Mouse (Mus musculus) intestine, embryonic 14.5 days (tissue): Measurements from ENCODE around the gene Slc5a5. TPM values are rescaled to one million over a fixed set of nuclear protein-coding genes. Genes with fewer than 3 reads are reported as not detected.

ENCODE experiments used
- ATAC-seq: fragments of 200-750 bp; cut with Nextera tagmentation; replicated peaks from 2 replicates; pipeline ENCODE4 v1.8.0; 2017; ENCODE audit warnings: low read depth, moderate number of reproducible peaks, moderate TSS enrichment, moderate library complexity; ENCODE audit not compliant: low FRiP score, low TSS enrichment
- DNase-seq: peaks from one replicate; pipeline ENCODE4 v3.0.0-alpha.2; 2018; ENCODE audit warnings: low spot score
- H3K27ac ChIP-seq: fragments of 300-500 bp; sonication (generic); 2 replicates; pipeline ENCODE4 v1.5.1; 2014; ENCODE audit warnings: low read depth, mild to moderate bottlenecking, control low read depth
- H3K27me3 ChIP-seq: fragments of 300-500 bp; sonication (generic); replicated peaks from 2 replicates; pipeline ENCODE4 v1.6.1; 2014; ENCODE audit warnings: low read length, control low read depth; ENCODE audit not compliant: control insufficient read depth, insufficient read depth
- H3K36me3 ChIP-seq: fragments of 300-500 bp; sonication (generic); 2 replicates; pipeline ENCODE4 v1.6.1; 2014; ENCODE audit warnings: low read length, control low read depth; ENCODE audit not compliant: control insufficient read depth, insufficient read depth
- H3K4me1 ChIP-seq: fragments of 300-500 bp; sonication (generic); replicated peaks from 2 replicates; pipeline ENCODE4 v1.6.1; 2014; ENCODE audit warnings: low read length, control low read depth, mixed read lengths; ENCODE audit not compliant: control insufficient read depth, insufficient read depth
- H3K4me2 ChIP-seq: fragments of 300-500 bp; sonication (generic); 2 replicates; pipeline ENCODE4 v1.6.1; 2014; ENCODE audit warnings: low read length
- H3K4me3 ChIP-seq: fragments of 300-500 bp; sonication (generic); 2 replicates; pipeline ENCODE4 v1.5.1; 2014; ENCODE audit warnings: low read depth, low read length, control low read depth, mixed read lengths
- H3K9ac ChIP-seq: fragments of 300-500 bp; sonication (generic); 2 replicates; pipeline ENCODE4 v1.6.1; 2014; ENCODE audit warnings: mild to moderate bottlenecking, low read length
- H3K9me3 ChIP-seq: fragments of 300-500 bp; sonication (generic); 2 replicates; pipeline ENCODE4 v1.6.1; 2016; ENCODE audit warnings: low read length, control low read depth; ENCODE audit not compliant: control insufficient read depth
- WGBS: fragments of 180-500 bp; shearing (Covaris S2); extraction: QIAGEN DNeasy Blood & Tissue Kit; methylation state at CpG from one replicate; pipeline ENCODE4 v1.1.7; 2014; 5-methylcytosine and 5-hydroxymethylcytosine counted together
- polyA plus RNA-seq: library from polyadenylated mRNA; unstranded; fragments of >200 nt; fragmentation: Nextera tagmentation; extraction: Ambion mirVana; gene quantifications from 2 replicates; pipeline ENCODE4 v1.2.1, GENCODE M21; 2014

Gene Slc5a5
- 0.32 and 0.45 TPM in 2 replicates for polyA plus RNA-seq

GRCm38 (mm10) chr8:70892022-70892895 is at the start of gene Slc5a5:
TSS of gene Slc5a5 (minus strand) at chr8:70892757.
- Histone ChIP-seq H3K9ac (no peak within 1 kb of the TSS), H3K27me3 (peaks cover 37% of the 10 kb centered on the region), H3K9me3 (no peaks in the 10 kb centered on the region), H3K4me2 (peak within 1 kb of the TSS; percentile 40), H3K4me1 (no peaks in the 10 kb centered on the region), H3K27ac (no peak within 1 kb of the TSS), H3K4me3 (peak within 1 kb of the TSS; percentile 13), H3K36me3 (peaks cover 29% of the 10 kb centered on the region)
- ATAC-seq (no peak), DNase-seq (peak; percentile 72)
- 4% methylated on average over 80 of the region's 80 CpGs for WGBS

- 65% methylated on average over 2 of the region's 2 CpGs for WGBS
- Histone ChIP-seq H3K27ac (no peak overlapping the region), H3K36me3 (no peaks in the 10 kb centered on the region), H3K4me1 (no peaks in the 10 kb centered on the region), H3K9me3 (no peaks in the 10 kb centered on the region), H3K4me2 (no peak overlapping the region), H3K9ac (no peak overlapping the region), H3K4me3 (no peak overlapping the region), H3K27me3 (no peaks in the 10 kb centered on the region)
- ATAC-seq (no peak), DNase-seq (peak; percentile 16)
Measured at GRCm38 (mm10) chr8:70941478-70941877, 48.9 kb upstream of the Slc5a5 start.

- no peak overlapping the region for H3K9ac ChIP-seq
- no peak overlapping the region for H3K4me2 ChIP-seq
- H3K27me3 ChIP-seq, result no peaks in the 10 kb centered on the region
- 81% methylated on average over 6 of the region's 6 CpGs for WGBS
- no peaks in the 10 kb centered on the region for H3K4me1 ChIP-seq
- DNase-seq (no peak), ATAC-seq (no peak)
- H3K27ac ChIP-seq, result no peak overlapping the region
- no peaks in the 10 kb centered on the region for H3K9me3 ChIP-seq
- H3K4me3 ChIP-seq, result no peak overlapping the region
- H3K36me3 ChIP-seq, result no peaks in the 10 kb centered on the region
Measured at GRCm38 (mm10) chr8:70937200-70937599, 44.6 kb upstream of the Slc5a5 start.

GRCm38 (mm10) chr8:70934786-70935185 is 42.2 kb upstream of the Slc5a5 start:
- H3K9me3 ChIP-seq, result no peaks in the 10 kb centered on the region
- WGBS, result 57% methylated on average over 7 of the region's 7 CpGs
- no peaks in the 10 kb centered on the region for H3K36me3 ChIP-seq
- H3K4me2 ChIP-seq, result no peak overlapping the region
- H3K4me3 ChIP-seq, result no peak overlapping the region
- H3K9ac ChIP-seq, result no peak overlapping the region
- DNase-seq (no peak), ATAC-seq (no peak)
- no peak overlapping the region for H3K27ac ChIP-seq
- H3K4me1 ChIP-seq, result no peaks in the 10 kb centered on the region
- no peaks in the 10 kb centered on the region for H3K27me3 ChIP-seq

GRCm38 (mm10) chr8:70933036-70933435 is 40.5 kb upstream of the Slc5a5 start:
- H3K9ac ChIP-seq, result no peak overlapping the region
- 84% methylated on average over 4 of the region's 4 CpGs for WGBS
- H3K27ac ChIP-seq, result no peak overlapping the region
- no peaks in the 10 kb centered on the region for H3K36me3 ChIP-seq
- DNase-seq (no peak), ATAC-seq (no peak)
- no peaks in the 10 kb centered on the region for H3K4me1 ChIP-seq
- H3K27me3 ChIP-seq, result no peaks in the 10 kb centered on the region
- no peaks in the 10 kb centered on the region for H3K9me3 ChIP-seq
- H3K4me3 ChIP-seq, result no peak overlapping the region
- no peak overlapping the region for H3K4me2 ChIP-seq

- WGBS, result 93% methylated on average over 11 of the region's 11 CpGs
- H3K4me2 ChIP-seq, result no peak overlapping the region
- no peak overlapping the region for H3K27ac ChIP-seq
- DNase-seq (no peak), ATAC-seq (no peak)
- no peaks in the 10 kb centered on the region for H3K4me1 ChIP-seq
- H3K36me3 ChIP-seq, result no peaks in the 10 kb centered on the region
- H3K27me3 ChIP-seq, result no peaks in the 10 kb centered on the region
- H3K9ac ChIP-seq, result no peak overlapping the region
- no peaks in the 10 kb centered on the region for H3K9me3 ChIP-seq
- H3K4me3 ChIP-seq, result no peak overlapping the region
Measured at GRCm38 (mm10) chr8:70931731-70932130, 39.2 kb upstream of the Slc5a5 start.

GRCm38 (mm10) chr8:70928778-70929322 is 36.3 kb upstream of the Slc5a5 start:
- H3K27me3 ChIP-seq, result no peaks in the 10 kb centered on the region
- DNase-seq (no peak), ATAC-seq (no peak)
- H3K27ac ChIP-seq, result no peak overlapping the region
- H3K4me1 ChIP-seq, result no peaks in the 10 kb centered on the region
- no peaks in the 10 kb centered on the region for H3K9me3 ChIP-seq
- WGBS, result 84% methylated on average over 5 of the region's 5 CpGs
- no peak overlapping the region for H3K4me3 ChIP-seq
- no peak overlapping the region for H3K9ac ChIP-seq
- no peak overlapping the region for H3K4me2 ChIP-seq
- no peaks in the 10 kb centered on the region for H3K36me3 ChIP-seq

GRCm38 (mm10) chr8:70928096-70928495 is 35.5 kb upstream of the Slc5a5 start:
- H3K4me3 ChIP-seq, result no peak overlapping the region
- H3K9me3 ChIP-seq, result no peaks in the 10 kb centered on the region
- no peaks in the 10 kb centered on the region for H3K36me3 ChIP-seq
- no peak overlapping the region for H3K9ac ChIP-seq
- H3K27ac ChIP-seq, result no peak overlapping the region
- 75% methylated on average over 3 of the region's 3 CpGs for WGBS
- no peak overlapping the region for H3K4me2 ChIP-seq
- no peaks in the 10 kb centered on the region for H3K4me1 ChIP-seq
- ATAC-seq (no peak), DNase-seq (no peak)
- H3K27me3 ChIP-seq, result no peaks in the 10 kb centered on the region

- H3K4me3 ChIP-seq, result no peak overlapping the region
- no peaks in the 10 kb centered on the region for H3K9me3 ChIP-seq
- no peak for DNase-seq
- no peaks in the 10 kb centered on the region for H3K27me3 ChIP-seq
- 86% methylated on average over 5 of the region's 5 CpGs for WGBS
- ATAC-seq, result no peak
- H3K36me3 ChIP-seq, result no peaks in the 10 kb centered on the region
- no peak overlapping the region for H3K4me2 ChIP-seq
- no peak overlapping the region for H3K9ac ChIP-seq
- no peaks in the 10 kb centered on the region for H3K4me1 ChIP-seq
- no peak overlapping the region for H3K27ac ChIP-seq
Measured at GRCm38 (mm10) chr8:70926396-70926795, 33.8 kb upstream of the Slc5a5 start.
